8 mouse cellular contexts compared by ENCODE assay signal in genomic region chr2:153345454-153346220, GRCm38 (mm10). TPM values are rescaled to one million over a fixed set of nuclear protein-coding genes. Genes with fewer than 3 reads are reported as not detected.
DNase-seq lines count a peak whose midpoint lies in the region; ATAC-seq lines count a peak whose summit lies in the region.

Gene Asxl1, plus strand, starts transcription at chr2:153345829.

- DNase-seq in Muller cell, postnatal 12 days (ENCODE audit: inconsistent ontology term) = peak; percentile 99
- peak; percentile 97 for DNase-seq in cerebellum, adult 9-11 months
- DNase-seq in frontal cortex, adult 2 months (ENCODE audit: extremely low spot score in 1 of 2, low spot score in 1 of 2) = peak; percentile 97
- DNase-seq in hindbrain, embryonic 11.5 days (ENCODE audit: low spot score) = peak; percentile 98
- peak; percentile 95 for DNase-seq in layer of hippocampus, postnatal 10 days (ENCODE audit: low spot score in 2 of 2)
- DNase-seq in lung, postnatal 10 days = peak; percentile 100
- peak; percentile 96 for DNase-seq in ovary, postnatal 36 days (ENCODE audit: low spot score)
- peak; percentile 95 for DNase-seq in thymus, postnatal 25 days

- H3K9ac ChIP-seq in hindbrain, embryonic 11.5 days (ENCODE audit: low read depth, low read length) = peak within 1 kb of the TSS; percentile 95

- H3K4me3 ChIP-seq in hindbrain, embryonic 11.5 days (ENCODE audit: low read depth, low read length) = peak within 1 kb of the TSS; percentile 92

- peak within 1 kb of the TSS; percentile 96 for H3K27ac ChIP-seq in hindbrain, embryonic 11.5 days (ENCODE audit: low read depth, low read length)

- WGBS in hindbrain, embryonic 11.5 days = under 1% methylated on average over 61 of the region's 79 CpGs

- no peaks in the 10 kb centered on the region for H3K9me3 ChIP-seq in hindbrain, embryonic 11.5 days (ENCODE audit: control insufficient read depth, low read length)

- H3K4me1 ChIP-seq in hindbrain, embryonic 11.5 days (replicated peaks; ENCODE audit: control insufficient read depth, insufficient read depth, low read length) = no peaks in the 10 kb centered on the region

- H3K27me3 ChIP-seq in hindbrain, embryonic 11.5 days (ENCODE audit: control insufficient read depth, insufficient read depth, low read length) = no peaks in the 10 kb centered on the region

- peak within 1 kb of the TSS; percentile 66 for H3K4me2 ChIP-seq in hindbrain, embryonic 11.5 days (replicated peaks; ENCODE audit: low read depth, low read length)

- H3K36me3 ChIP-seq in hindbrain, embryonic 11.5 days (ENCODE audit: control insufficient read depth, insufficient read depth, low read length) = no peaks in the 10 kb centered on the region

- peak; percentile 98 for ATAC-seq in hindbrain, embryonic 11.5 days (ENCODE audit: low FRiP score)

RNA-seq across cellular contexts. Expression of gene Asxl1, which starts in this region (rescaled TPM):
- 21.4 and 23.1 TPM in 2 replicates for polyA plus RNA-seq in frontal cortex, adult 2 months (2012; rRNA removed)
- polyA plus RNA-seq in hindbrain, embryonic 11.5 days (2014; fragmentation: Nextera tagmentation; extraction: Ambion mirVana) = 19.0 and 21.0 TPM in 2 replicates
- total RNA-seq in layer of hippocampus, postnatal 10 days (2021) = 10 to 100 TPM; 37.2 to 37.7 TPM

Comparison
In these comparisons a context has a peak if more than half of its experiments do, and no peak if none do; other contexts are left out.
1. Peak in every context shown above with its lines: DNase-seq, ATAC-seq, H3K4me3 ChIP-seq and H3K27ac ChIP-seq.